Mouse (Mus musculus) stomach, embryonic 15.5 days (tissue): ENCODE results near the gene Midn. TPM values are rescaled to one million over a fixed set of nuclear protein-coding genes. Genes with fewer than 3 reads are reported as not detected.

ENCODE experiments used
- ATAC-seq: fragments of 200-750 bp; cut with Nextera tagmentation; 2 replicates; pipeline ENCODE4 v1.8.0; 2017; ENCODE audit warnings: low read depth, moderate number of reproducible peaks, moderate TSS enrichment; ENCODE audit not compliant: insufficient read depth, low FRiP score
- H3K27ac ChIP-seq: fragments of 300-500 bp; sonication (generic); 2 replicates; pipeline ENCODE4 v1.5.1; 2015; ENCODE audit warnings: mild to moderate bottlenecking, inconsistent platforms
- H3K27me3 ChIP-seq: fragments of 300-500 bp; sonication (generic); replicated peaks from 2 replicates; pipeline ENCODE4 v1.6.1; 2015; ENCODE audit warnings: inconsistent platforms
- H3K36me3 ChIP-seq: fragments of 300-500 bp; sonication (generic); 2 replicates; pipeline ENCODE4 v1.6.1; 2015; ENCODE audit warnings: inconsistent platforms
- H3K4me1 ChIP-seq: fragments of 300-500 bp; sonication (generic); 2 replicates; pipeline ENCODE4 v1.6.1; 2015; ENCODE audit warnings: inconsistent platforms
- H3K4me2 ChIP-seq: fragments of 300-500 bp; sonication (generic); 2 replicates; pipeline ENCODE4 v1.6.1; 2015; ENCODE audit warnings: mild to moderate bottlenecking, inconsistent platforms
- H3K4me3 ChIP-seq: fragments of 300-500 bp; sonication (generic); replicated peaks from 2 replicates; pipeline ENCODE4 v1.5.1; 2015; ENCODE audit warnings: inconsistent platforms
- H3K9ac ChIP-seq: fragments of 300-500 bp; sonication (generic); 2 replicates; pipeline ENCODE4 v1.6.1; 2015; ENCODE audit warnings: inconsistent platforms
- H3K9me3 ChIP-seq: fragments of 300-500 bp; sonication (generic); 2 replicates; pipeline ENCODE4 v1.6.1; 2016; ENCODE audit warnings: inconsistent platforms
- WGBS: fragments of 180-500 bp; shearing (Covaris S2); methylation state at CpG from one replicate; pipeline ENCODE4 v1.1.7; 2015; 5-methylcytosine and 5-hydroxymethylcytosine counted together
- polyA plus RNA-seq: library from polyadenylated mRNA; unstranded; fragments of >200 nt; fragmentation: Nextera tagmentation; extraction: Ambion mirVana; gene quantifications from 2 replicates; pipeline ENCODE4 v1.2.1, GENCODE M21; 2015

The Midn gene
- polyA plus RNA-seq, 1 experiment from 2014 or later, result 16.0 TPM

- Histone ChIP-seq H3K4me1 (peaks cover 39% of the 10 kb centered on the region), H3K4me2 (no peak overlapping the region; the same call in 1 of the 2 replicates), H3K9me3 (no peaks in the 10 kb centered on the region), H3K9ac (no peak overlapping the region), H3K36me3 (peaks cover 9% of the 10 kb centered on the region), H3K27ac (peak overlapping the region; percentile 100; the same call in 1 of the 2 replicates), H3K4me3 (no peak overlapping the region), H3K27me3 (no peaks in the 10 kb centered on the region)
- ATAC-seq, result no peak
- WGBS, result 75% methylated on average over 6 of the region's 6 CpGs
These were observed 2.2 kb upstream of the Midn start for GRCm38 (mm10) chr10:80145896-80146295.

- no peaks in the 10 kb centered on the region for H3K9me3 ChIP-seq
- H3K36me3 ChIP-seq, result peaks cover 9% of the 10 kb centered on the region
- no peak overlapping the region for H3K4me3 ChIP-seq
- no peak overlapping the region for H3K9ac ChIP-seq
- H3K4me1 ChIP-seq, result peaks cover 39% of the 10 kb centered on the region
- no peaks in the 10 kb centered on the region for H3K27me3 ChIP-seq
- ATAC-seq, result no peak
- H3K4me2 ChIP-seq, result peak overlapping the region; percentile 5; the same call in 1 of the 2 replicates
- WGBS, result 65% methylated on average over 4 of the region's 4 CpGs
- H3K27ac ChIP-seq, result peak overlapping the region; percentile 100
These were observed 1.5 kb upstream of the Midn start for GRCm38 (mm10) chr10:80146568-80147011.

GRCm38 (mm10) chr10:80147146-80147718 lies 840 bp upstream of the Midn start:
- Histone ChIP-seq H3K4me3 (peak overlapping the region; percentile 79; the same call in 1 of the 2 replicates), H3K9me3 (no peaks in the 10 kb centered on the region), H3K9ac (0 out of 2 replicates have a peak overlapping the region, but pooled peaks have one; percentile 71), H3K27me3 (no peaks in the 10 kb centered on the region), H3K27ac (peak overlapping the region; percentile 100), H3K4me2 (peak overlapping the region; percentile 65), H3K4me1 (peaks cover 44% of the 10 kb centered on the region), H3K36me3 (peaks cover 9% of the 10 kb centered on the region)
- no peak for ATAC-seq
- WGBS, result 67% methylated on average over 5 of the region's 5 CpGs

GRCm38 (mm10) chr10:80148610-80149290 lies 678 bp downstream of the Midn start:
- H3K4me2 ChIP-seq, result peak overlapping the region; percentile 65
- peak; percentile 36 for ATAC-seq
- no peaks in the 10 kb centered on the region for H3K27me3 ChIP-seq
- peak overlapping the region; percentile 71 for H3K9ac ChIP-seq
- H3K36me3 ChIP-seq, result peaks cover 17% of the 10 kb centered on the region
- H3K4me1 ChIP-seq, result peaks cover 50% of the 10 kb centered on the region
- H3K4me3 ChIP-seq, result peak overlapping the region; percentile 79
- peak overlapping the region; percentile 100 for H3K27ac ChIP-seq
- H3K9me3 ChIP-seq, result no peaks in the 10 kb centered on the region
- 0% methylated on average over 57 of the region's 57 CpGs for WGBS

GRCm38 (mm10) chr10:80149291-80150225 lies 1.5 kb downstream of the Midn start:
- peaks cover 17% of the 10 kb centered on the region for H3K36me3 ChIP-seq
- peaks cover 53% of the 10 kb centered on the region for H3K4me1 ChIP-seq
- peak; percentile 81 for ATAC-seq

GRCm38 (mm10) chr10:80150226-80151210 lies 2.4 kb downstream of the Midn start:
- Histone ChIP-seq H3K4me2 (peak overlapping the region; percentile 84), H3K36me3 (peaks cover 26% of the 10 kb centered on the region), H3K27me3 (no peaks in the 10 kb centered on the region), H3K27ac (peak overlapping the region; percentile 100), H3K9me3 (no peaks in the 10 kb centered on the region), H3K9ac (peak overlapping the region; percentile 94), H3K4me1 (peaks cover 62% of the 10 kb centered on the region), H3K4me3 (peak overlapping the region; percentile 79)
- WGBS, result under 1% methylated on average over 53 of the region's 71 CpGs
- no peak for ATAC-seq

More at GRCm38 (mm10) chr10:80149291-80150225, 1.5 kb downstream of the Midn start:
- H3K9me3 ChIP-seq, result no peaks in the 10 kb centered on the region
- H3K27ac ChIP-seq, result peak overlapping the region; percentile 100
- no peaks in the 10 kb centered on the region for H3K27me3 ChIP-seq
- under 1% methylated on average over 88 of the region's 88 CpGs for WGBS
- H3K9ac ChIP-seq, result peak overlapping the region; percentile 94
- H3K4me3 ChIP-seq, result peak overlapping the region; percentile 79
- peak overlapping the region; percentile 84 for H3K4me2 ChIP-seq

- H3K9ac ChIP-seq, result peak overlapping the region; percentile 94
- WGBS, result under 1% methylated on average over 25 of the region's 26 CpGs
- peaks cover 34% of the 10 kb centered on the region for H3K36me3 ChIP-seq
- peaks cover 61% of the 10 kb centered on the region for H3K4me1 ChIP-seq
- H3K9me3 ChIP-seq, result no peaks in the 10 kb centered on the region
- H3K4me3 ChIP-seq, result peak overlapping the region; percentile 79
- H3K27me3 ChIP-seq, result no peaks in the 10 kb centered on the region
- ATAC-seq, result no peak
- H3K27ac ChIP-seq, result peak overlapping the region; percentile 100
- peak overlapping the region; percentile 84 for H3K4me2 ChIP-seq
These were observed 3.4 kb downstream of the Midn start for GRCm38 (mm10) chr10:80151211-80152034.

GRCm38 (mm10) chr10:80152071-80152872 lies 4.2 kb downstream of the Midn start:
- peak overlapping the region; percentile 94 for H3K9ac ChIP-seq
- peaks cover 42% of the 10 kb centered on the region for H3K36me3 ChIP-seq
- no peaks in the 10 kb centered on the region for H3K27me3 ChIP-seq
- H3K4me2 ChIP-seq, result peak overlapping the region; percentile 84
- H3K9me3 ChIP-seq, result no peaks in the 10 kb centered on the region
- peak overlapping the region; percentile 79 for H3K4me3 ChIP-seq
- no peak for ATAC-seq
- 5% methylated on average over 14 of the region's 15 CpGs for WGBS
- H3K27ac ChIP-seq, result peak overlapping the region; percentile 100
- H3K4me1 ChIP-seq, result peaks cover 61% of the 10 kb centered on the region

- Histone ChIP-seq H3K9me3 (no peaks in the 10 kb centered on the region), H3K9ac (peak overlapping the region; percentile 94), H3K27ac (peak overlapping the region; percentile 100), H3K27me3 (no peaks in the 10 kb centered on the region), H3K4me1 (peaks cover 59% of the 10 kb centered on the region), H3K4me3 (peak overlapping the region; percentile 79), H3K36me3 (peaks cover 46% of the 10 kb centered on the region), H3K4me2 (peak overlapping the region; percentile 84)
- ATAC-seq, result no peak
- 13% methylated on average over 3 of the region's 3 CpGs for WGBS
These were observed 4.8 kb downstream of the Midn start for GRCm38 (mm10) chr10:80152873-80153260.
